Mouse (Mus musculus) cerebellum, adult 2 months (tissue): ENCODE results near the gene Chaf1a. TPM values are rescaled to one million over a fixed set of nuclear protein-coding genes. Genes with fewer than 3 reads are reported as not detected.
A peak's percentile ranks its signal among the peaks of the same experiment; 100 is the strongest.

ENCODE experiments used
- DNase-seq, 2 experiments: peaks; one replicate each; pipeline ENCODE4 v3.0.0; 2021
- H3K27ac ChIP-seq: fragments of 200-500 bp; 2 replicates; pipeline ENCODE4 v1.5.1; 2012; ENCODE audit warnings: low read length, control low read depth, inconsistent platforms; ENCODE audit not compliant: insufficient read depth
- H3K27me3 ChIP-seq: fragments of 200-500 bp; 2 replicates; pipeline ENCODE4 v1.6.1; 2012; ENCODE audit warnings: inconsistent platforms, mild to moderate bottlenecking, low read length, moderate library complexity; ENCODE audit not compliant: control insufficient read depth, insufficient read depth
- H3K4me1 ChIP-seq: fragments of 200-500 bp; 2 replicates; pipeline ENCODE4 v1.6.1; 2011; ENCODE audit warnings: low read length; ENCODE audit not compliant: control insufficient read depth, insufficient read depth
- H3K4me3 ChIP-seq: fragments of 200-500 bp; replicated peaks from 2 replicates; pipeline ENCODE3; 2011; ENCODE audit warnings: mild to moderate bottlenecking, low read depth, low read length, control low read depth; ENCODE audit not compliant: insufficient read depth
- CTCF ChIP-seq: fragments of 200-500 bp; IDR thresholded peaks from 2 replicates; pipeline ENCODE4 v1.5.1; 2011; ENCODE audit warnings: low read depth, mild to moderate bottlenecking, control low read depth, low read length, moderate library complexity, borderline replicate concordance; ENCODE audit not compliant: insufficient read depth
- POLR2A ChIP-seq: fragments of 200-500 bp; IDR thresholded peaks from 2 replicates; pipeline ENCODE4 v1.6.1; 2011; ENCODE audit warnings: low read length, control low read depth, borderline replicate concordance; ENCODE audit not compliant: insufficient read depth
- WGBS: fragments of 180-500 bp; shearing (Covaris S2); methylation state at CpG from one replicate; pipeline ENCODE4 v1.1.7; 2018; 5-methylcytosine and 5-hydroxymethylcytosine counted together
- polyA plus RNA-seq: library from polyadenylated mRNA; depleted of rRNA; stranded (reverse); fragments of >200 nt; gene quantifications from 2 replicates; pipeline ENCODE4 v1.2.3, GENCODE M21; 2012

Gene Chaf1a
- polyA plus RNA-seq, 1 experiment, result 2.9 TPM

GRCm38 (mm10) chr17:56030238-56030870 lies 9.9 kb upstream of the Chaf1a start:
- H3K4me1 ChIP-seq, result peaks cover 72% of the 10 kb centered on the region
- WGBS, result 14% methylated on average over 9 of the region's 9 CpGs
- peak; percentile 44 to 62 for DNase-seq

DNA sequence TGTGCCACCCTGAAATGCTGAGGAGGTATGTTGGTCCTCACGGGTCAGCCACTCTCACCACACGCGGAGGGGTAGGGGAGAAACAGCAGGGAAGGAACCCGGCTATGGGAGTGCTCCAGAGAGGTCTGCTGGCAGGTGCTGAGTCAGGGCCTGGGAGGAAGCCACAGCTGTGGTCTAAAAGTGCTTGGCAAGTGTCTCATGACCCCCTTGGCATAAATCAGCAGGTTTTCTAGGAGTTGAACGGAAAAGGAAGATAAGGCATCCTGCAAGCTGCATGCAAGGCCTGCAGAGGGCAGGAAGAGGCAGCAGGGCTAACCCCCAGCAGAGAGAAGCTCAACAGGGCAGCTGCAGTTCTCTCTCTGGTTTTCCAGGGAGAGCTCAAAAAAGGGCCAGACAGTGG lies 9.3 kb upstream of the Chaf1a start:
- peak in 1 of 2 experiments; percentile 45 for DNase-seq
- H3K27ac ChIP-seq, result peak overlapping the region; percentile 56
- no peak; the same call in 1 of the 2 replicates for TF ChIP-seq CTCF
- TF ChIP-seq POLR2A, result no peak

More at GRCm38 (mm10) chr17:56030238-56030870, 9.9 kb upstream of the Chaf1a start:
- no peaks in the 10 kb centered on the region for H3K27me3 ChIP-seq
- no peak overlapping the region for H3K4me3 ChIP-seq
- TF ChIP-seq POLR2A (no peak), CTCF (no peak)
- H3K27ac ChIP-seq, result peak overlapping the region; percentile 56

DNA sequence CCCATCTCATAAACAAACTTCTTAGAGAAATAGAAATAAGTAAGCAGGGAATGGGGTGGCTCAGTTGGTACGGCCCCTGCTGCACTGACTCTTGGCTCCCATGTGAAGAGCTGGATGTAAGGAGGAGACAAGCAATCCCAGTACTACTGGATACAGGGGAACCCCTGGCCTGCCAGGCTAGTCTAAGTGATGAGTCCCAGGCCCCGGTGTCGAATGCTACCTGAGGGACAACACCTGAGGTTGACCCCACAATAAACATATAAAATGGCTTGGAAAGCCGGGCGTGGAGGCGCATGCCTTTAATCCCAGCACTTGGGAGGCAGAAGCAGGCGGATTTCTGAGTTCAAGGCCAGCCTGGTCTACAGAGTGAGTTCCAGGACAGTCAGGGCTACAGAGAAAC lies 8.8 kb upstream of the Chaf1a start:
- Histone ChIP-seq H3K27ac (peak overlapping the region; percentile 56), H3K4me3 (no peak overlapping the region), H3K27me3 (no peaks in the 10 kb centered on the region), H3K4me1 (peaks cover 63% of the 10 kb centered on the region)
- DNase-seq, result peak in 1 of 2 experiments; percentile 29
- TF ChIP-seq CTCF (no peak), POLR2A (no peak)
- WGBS, result 88% methylated on average over 7 of the region's 7 CpGs

More for the DNA sequence above, 9.3 kb upstream of the Chaf1a start:
- Histone ChIP-seq H3K4me3 (no peak overlapping the region), H3K27me3 (no peaks in the 10 kb centered on the region), H3K4me1 (peaks cover 68% of the 10 kb centered on the region)
- WGBS, result 9% methylated on average over 5 of the region's 5 CpGs

- Histone ChIP-seq H3K27me3 (no peaks in the 10 kb centered on the region), H3K4me3 (no peak overlapping the region), H3K4me1 (peaks cover 55% of the 10 kb centered on the region), H3K27ac (no peak overlapping the region)
- 53% methylated on average over 6 of the region's 6 CpGs for WGBS
- DNase-seq, result no peak
- TF ChIP-seq CTCF, result no peak
- TF ChIP-seq POLR2A, result no peak
Observed at GRCm38 (mm10) chr17:56032127-56032733, 8.0 kb upstream of the Chaf1a start.

DNA sequence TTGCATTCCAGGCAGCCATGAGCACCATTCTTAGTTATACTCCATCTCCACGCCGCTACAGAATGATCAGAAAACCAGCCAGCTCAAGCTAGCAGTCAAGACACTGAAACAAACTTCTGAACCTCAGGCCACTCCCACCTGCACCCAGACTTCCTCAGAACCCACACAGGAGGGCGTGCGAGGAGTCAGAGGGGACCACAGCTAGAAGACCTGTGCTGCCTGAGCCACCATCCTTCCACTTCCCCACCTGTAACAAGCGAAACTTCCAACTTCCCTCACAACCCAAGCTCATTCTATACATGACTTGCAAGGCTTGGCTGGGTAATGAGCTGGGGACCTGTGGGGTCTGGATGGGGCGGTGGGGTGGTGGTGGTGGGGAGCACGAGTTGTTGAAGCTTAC lies 7.4 kb upstream of the Chaf1a start:
- DNase-seq, result no peak
- Histone ChIP-seq H3K27me3 (no peaks in the 10 kb centered on the region), H3K4me3 (no peak overlapping the region), H3K27ac (no peak overlapping the region), H3K4me1 (peaks cover 49% of the 10 kb centered on the region)
- WGBS, result 74% methylated on average over 7 of the region's 7 CpGs
- TF ChIP-seq CTCF (no peak), POLR2A (no peak)

DNA sequence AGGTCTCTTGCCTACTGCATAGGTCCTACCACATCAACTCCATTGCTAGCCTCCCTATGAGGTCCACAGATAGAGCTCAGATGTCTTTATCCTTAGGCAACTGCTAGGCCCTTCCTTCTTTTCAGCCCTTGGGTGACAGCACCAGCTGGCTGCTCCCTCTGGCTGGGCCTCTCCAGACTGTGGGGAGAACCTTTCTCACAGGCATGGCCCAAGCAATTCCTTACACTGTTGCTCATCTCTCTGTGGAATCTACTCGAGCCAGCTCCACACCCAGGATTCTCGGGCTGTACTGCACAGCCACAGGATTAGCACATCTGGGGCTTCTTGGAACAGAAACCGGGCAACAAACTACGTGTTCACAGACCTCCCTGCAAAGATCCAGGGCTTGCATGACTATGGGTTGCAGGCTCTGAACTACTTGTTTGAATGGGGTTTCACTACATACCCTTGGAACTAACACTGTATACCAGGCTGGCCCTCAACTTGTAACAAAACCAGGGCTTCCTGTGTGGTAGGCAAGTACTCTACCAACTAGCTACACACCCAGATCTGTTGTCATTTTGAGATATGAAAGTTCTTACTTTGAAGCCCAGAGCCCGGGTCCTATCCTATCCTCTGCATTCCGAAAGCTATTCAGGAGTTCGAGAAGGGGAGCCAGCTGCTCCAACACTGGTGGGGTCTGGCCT lies 6.1 kb upstream of the Chaf1a start:
- no peak overlapping the region for H3K4me3 ChIP-seq
- WGBS, result 76% methylated on average over 7 of the region's 7 CpGs
- no peak overlapping the region for H3K27ac ChIP-seq
- H3K27me3 ChIP-seq, result no peaks in the 10 kb centered on the region
- TF ChIP-seq CTCF (no peak), POLR2A (no peak)
- no peak for DNase-seq
- H3K4me1 ChIP-seq, result peaks cover 35% of the 10 kb centered on the region

DNA sequence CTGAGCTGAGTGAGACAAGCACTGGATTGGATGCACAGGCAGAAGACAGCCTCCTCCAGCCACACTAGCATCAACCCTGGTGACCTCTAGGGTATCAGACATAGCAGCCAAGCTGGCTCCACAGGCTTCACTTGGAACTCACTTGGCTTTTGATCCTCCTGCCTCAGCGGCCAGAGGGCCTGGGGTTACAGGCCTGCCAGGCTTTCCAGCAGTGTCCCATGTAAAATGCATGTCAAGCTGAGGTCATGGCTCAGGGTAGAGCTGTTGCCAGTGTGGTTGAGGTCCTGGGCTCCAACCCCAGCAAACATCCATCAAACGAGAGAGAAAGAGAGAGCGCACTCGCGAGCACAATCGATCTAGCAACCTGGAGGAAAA lies 5.5 kb upstream of the Chaf1a start:
- no peak overlapping the region for H3K27ac ChIP-seq
- WGBS, result 81% methylated on average over 6 of the region's 6 CpGs

GRCm38 (mm10) chr17:56035216-56035615 lies 5.0 kb upstream of the Chaf1a start:
- no peak for DNase-seq
- H3K4me1 ChIP-seq, result peaks cover 28% of the 10 kb centered on the region
- TF ChIP-seq CTCF (no peak), POLR2A (no peak)
- H3K27me3 ChIP-seq, result no peaks in the 10 kb centered on the region
- no peak overlapping the region for H3K27ac ChIP-seq
- 74% methylated on average over 4 of the region's 4 CpGs for WGBS
- H3K4me3 ChIP-seq, result peak overlapping the region; percentile 14

More for the DNA sequence above, 5.5 kb upstream of the Chaf1a start:
- H3K4me1 ChIP-seq, result peaks cover 30% of the 10 kb centered on the region
- H3K27me3 ChIP-seq, result no peaks in the 10 kb centered on the region
- TF ChIP-seq CTCF, result no peak
- no peak for TF ChIP-seq POLR2A
- no peak overlapping the region for H3K4me3 ChIP-seq
- DNase-seq, result peak in 1 of 2 experiments; percentile 17
